Mouse (Mus musculus): ENCODE data around the gene Elk3.
A peak's percentile ranks its signal among the peaks of the same experiment; 100 is the strongest.

Gene Elk3

GRCm38 (mm10) chr10:93331543-93331942 lies 20.6 kb upstream of the Elk3 start:
- DNase-seq (ENCODE audit: low spot score in 2 of 2): no peak

- DNase-seq (ENCODE audit: low spot score in 2 of 2): no peak
Measured at GRCm38 (mm10) chr10:93328321-93328720, 17.4 kb upstream of the Elk3 start.

GRCm38 (mm10) chr10:93327187-93327586 lies 16.3 kb upstream of the Elk3 start:
- no peak for DNase-seq (ENCODE audit: low spot score in 2 of 2)

- DNase-seq (ENCODE audit: low spot score in 2 of 2): no peak
Measured at GRCm38 (mm10) chr10:93326741-93327100, 15.8 kb upstream of the Elk3 start.

- DNase-seq (ENCODE audit: low spot score in 2 of 2): peak in 1 of 2 experiments; percentile 30
Measured at GRCm38 (mm10) chr10:93325804-93326740, 15.1 kb upstream of the Elk3 start.

GRCm38 (mm10) chr10:93325369-93325768 lies 14.4 kb upstream of the Elk3 start:
- peak in 1 of 2 experiments; percentile 21 for DNase-seq (ENCODE audit: low spot score in 2 of 2)

- DNase-seq (ENCODE audit: low spot score in 2 of 2): no peak
Measured at GRCm38 (mm10) chr10:93324438-93324837, 13.5 kb upstream of the Elk3 start.

- DNase-seq (ENCODE audit: low spot score in 2 of 2): no peak
Measured at GRCm38 (mm10) chr10:93323659-93324058, 12.7 kb upstream of the Elk3 start.

GRCm38 (mm10) chr10:93321763-93322162 lies 10.8 kb upstream of the Elk3 start:
- DNase-seq (ENCODE audit: low spot score in 2 of 2): no peak

- peak in 1 of 2 experiments; percentile 29 for DNase-seq (ENCODE audit: low spot score in 2 of 2)
Measured at GRCm38 (mm10) chr10:93320148-93320547, 9.2 kb upstream of the Elk3 start.

GRCm38 (mm10) chr10:93319526-93320063 lies 8.7 kb upstream of the Elk3 start:
- DNase-seq (ENCODE audit: low spot score in 2 of 2): no peak

GRCm38 (mm10) chr10:93316909-93317308 lies 6.0 kb upstream of the Elk3 start:
- DNase-seq (ENCODE audit: low spot score in 2 of 2): no peak

- DNase-seq (ENCODE audit: low spot score in 2 of 2): no peak
Measured at GRCm38 (mm10) chr10:93311576-93311975, 641 bp upstream of the Elk3 start.

GRCm38 (mm10) chr10:93309934-93310621 lies 857 bp downstream of the Elk3 start:
- DNase-seq (ENCODE audit: low spot score in 2 of 2): peak; percentile 35 to 71

GRCm38 (mm10) chr10:93309131-93309933 lies 1.6 kb downstream of the Elk3 start:
- DNase-seq (ENCODE audit: low spot score in 2 of 2): peak in 1 of 2 experiments; percentile 63

GRCm38 (mm10) chr10:93306367-93306766 lies 4.6 kb downstream of the Elk3 start:
- DNase-seq (ENCODE audit: low spot score in 2 of 2): no peak

- no peak for DNase-seq (ENCODE audit: low spot score in 2 of 2)
Measured at GRCm38 (mm10) chr10:93305946-93306345, 5.0 kb downstream of the Elk3 start.

- DNase-seq (ENCODE audit: low spot score in 2 of 2): no peak
Measured at GRCm38 (mm10) chr10:93303231-93303630, 7.7 kb downstream of the Elk3 start.

- no peak for DNase-seq (ENCODE audit: low spot score in 2 of 2)
Measured at GRCm38 (mm10) chr10:93301831-93302230, 9.1 kb downstream of the Elk3 start.

GRCm38 (mm10) chr10:93298208-93298607 lies 12.7 kb downstream of the Elk3 start:
- DNase-seq (ENCODE audit: low spot score in 2 of 2): no peak

- no peak for DNase-seq (ENCODE audit: low spot score in 2 of 2)
Measured at GRCm38 (mm10) chr10:93297774-93298173, 13.2 kb downstream of the Elk3 start.

Data from spleen, postnatal 10 days (tissue).